Mouse (Mus musculus) lung, embryonic 14.5 days (tissue): ENCODE results near the gene Oaz1. TPM values are rescaled to one million over a fixed set of nuclear protein-coding genes. Genes with fewer than 3 reads are reported as not detected.

Experiments used
- ATAC-seq: fragments of 200-750 bp; cut with Nextera tagmentation; 2 replicates; pipeline ENCODE4 v1.8.0; 2017; ENCODE audit warnings: mild to moderate bottlenecking, moderate TSS enrichment, moderate library complexity; ENCODE audit not compliant: insufficient read depth
- DNase-seq: peaks from one replicate; pipeline ENCODE4 v3.0.0-alpha.2; 2015
- H3K27ac ChIP-seq: fragments of 300-500 bp; sonication (generic); 2 replicates; pipeline ENCODE4 v1.5.1; 2014; ENCODE audit warnings: low read depth, mild to moderate bottlenecking, moderate library complexity
- H3K27me3 ChIP-seq: fragments of 300-500 bp; sonication (generic); 2 replicates; pipeline ENCODE4 v1.6.1; 2014; ENCODE audit warnings: low read length, control low read depth; ENCODE audit not compliant: insufficient read depth
- H3K36me3 ChIP-seq: fragments of 300-500 bp; sonication (generic); 2 replicates; pipeline ENCODE4 v1.6.1; 2014; ENCODE audit warnings: control low read depth; ENCODE audit not compliant: insufficient read depth
- H3K4me1 ChIP-seq: fragments of 300-500 bp; sonication (generic); 2 replicates; pipeline ENCODE4 v1.6.1; 2014; ENCODE audit warnings: antibody characterized with exemption, control low read depth; ENCODE audit not compliant: insufficient read depth
- H3K4me2 ChIP-seq: fragments of 300-500 bp; sonication (generic); 2 replicates; pipeline ENCODE4 v1.6.1; 2014; ENCODE audit warnings: mild to moderate bottlenecking
- H3K4me3 ChIP-seq: fragments of 300-500 bp; sonication (generic); 2 replicates; pipeline ENCODE4 v1.5.1; 2014; ENCODE audit warnings: low read depth, low read length
- H3K9ac ChIP-seq: fragments of 300-500 bp; sonication (generic); 2 replicates; pipeline ENCODE4 v1.6.1; 2014
- H3K9me3 ChIP-seq: fragments of 300-500 bp; sonication (generic); 2 replicates; pipeline ENCODE4 v1.6.1; 2016; ENCODE audit warnings: low read depth, low read length, control low read depth
- CTCF ChIP-seq: IDR thresholded peaks from 2 replicates; pipeline ENCODE4 v1.5.1; 2016; ENCODE audit warnings: antibody characterized with exemption, low read depth
- WGBS: fragments of 180-500 bp; shearing (Covaris S2); extraction: QIAGEN DNeasy Blood & Tissue Kit; methylation state at CpG from one replicate; pipeline ENCODE4 v1.1.7; 2014; 5-methylcytosine and 5-hydroxymethylcytosine counted together
- polyA plus RNA-seq: library from polyadenylated mRNA; unstranded; fragments of >200 nt; fragmentation: Nextera tagmentation; extraction: Ambion mirVana; gene quantifications from 2 replicates; pipeline ENCODE4 v1.2.1, GENCODE M21; 2014

The Oaz1 gene
- polyA plus RNA-seq, 1 experiment from 2014 or later: 1,984 TPM

DNA sequence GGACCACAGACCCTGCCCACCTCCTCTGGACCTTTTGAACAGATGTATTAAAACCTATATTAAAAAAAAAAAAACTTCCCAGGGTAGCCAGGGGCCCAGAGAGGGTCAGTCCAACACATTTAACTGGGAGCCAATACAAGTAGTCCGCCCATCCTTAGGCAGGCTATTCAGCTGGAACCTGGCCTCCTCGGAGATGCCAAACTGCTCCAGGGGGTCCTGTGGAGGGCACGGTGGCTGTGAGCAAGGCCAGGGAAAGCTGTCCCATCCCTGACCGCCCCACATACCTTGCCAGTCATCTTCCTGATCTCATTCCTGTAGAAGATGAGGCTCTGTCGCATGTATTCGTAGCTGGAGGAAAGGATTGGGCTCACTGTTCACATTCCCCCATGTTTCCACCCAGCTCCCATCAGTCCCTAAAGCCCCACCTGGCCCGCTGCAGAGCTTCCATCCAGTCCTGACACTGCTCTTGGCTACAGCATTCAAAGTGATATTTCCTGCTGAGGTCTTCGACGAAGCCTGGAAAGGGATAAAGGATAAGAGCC, 30.1 kb upstream of the Oaz1 start:
- no peak overlapping the region for H3K27ac ChIP-seq
- H3K4me3 ChIP-seq: peak overlapping the region; percentile 93
- H3K4me2 ChIP-seq: peak overlapping the region; percentile 84
- no peaks in the 10 kb centered on the region for H3K9me3 ChIP-seq
- 81% methylated on average over 9 of the region's 9 CpGs for WGBS
- peak overlapping the region; percentile 99 for H3K9ac ChIP-seq
- ATAC-seq: no peak
- H3K4me1 ChIP-seq: peaks cover 12% of the 10 kb centered on the region; the same call in 1 of the 2 replicates
- peaks cover 62% of the 10 kb centered on the region for H3K36me3 ChIP-seq
- no peak for DNase-seq
- no peaks in the 10 kb centered on the region for H3K27me3 ChIP-seq
- no peak for TF ChIP-seq CTCF

DNA sequence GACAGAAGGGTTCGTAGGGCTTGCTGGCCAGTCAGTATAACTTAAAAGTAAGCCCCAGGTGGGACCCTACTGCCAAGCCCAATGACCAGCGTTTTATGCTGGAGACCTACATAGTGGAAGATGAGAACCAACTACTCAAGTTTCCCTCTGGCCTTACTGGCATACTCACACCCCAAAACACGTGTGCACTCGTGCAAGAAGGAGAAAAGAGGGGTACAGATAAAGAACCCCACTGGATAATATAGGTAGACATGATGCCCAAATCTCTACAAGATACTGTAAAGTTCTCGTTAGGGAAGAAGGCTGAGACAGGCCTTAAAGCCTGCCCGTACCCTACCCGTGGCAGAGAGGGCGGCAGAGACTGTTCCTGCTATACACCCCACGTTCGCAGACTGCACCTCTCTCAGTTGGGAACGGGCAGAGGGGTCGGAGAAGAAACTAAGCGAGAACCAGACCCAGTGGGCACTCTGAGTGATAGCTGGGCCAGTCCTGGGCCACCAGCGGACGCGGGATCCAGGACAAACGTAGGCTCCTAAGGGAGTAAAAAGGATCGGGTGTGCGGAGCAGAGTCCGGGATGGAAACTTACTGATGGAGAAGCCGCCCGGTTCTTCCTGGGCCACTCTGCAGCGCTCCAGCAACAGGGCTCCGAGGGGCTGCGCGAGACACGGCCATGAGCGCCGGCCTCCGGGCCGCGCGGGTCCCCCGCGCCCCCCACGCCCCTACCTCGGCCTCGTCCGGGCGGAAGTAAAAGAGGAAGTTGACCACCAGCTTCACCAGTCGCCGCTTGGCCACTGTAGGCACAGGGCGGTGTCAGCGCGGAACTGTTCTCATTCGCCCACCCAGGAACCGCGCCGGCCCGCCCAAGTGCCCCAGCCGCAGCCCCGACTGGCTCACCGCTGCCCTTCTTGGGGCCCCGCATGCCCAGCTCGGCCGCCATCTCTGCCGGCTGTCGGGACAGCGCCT, 29.0 kb upstream of the Oaz1 start:
- peak overlapping the region; percentile 84 for H3K4me2 ChIP-seq
- peaks cover 62% of the 10 kb centered on the region for H3K36me3 ChIP-seq
- ATAC-seq (peak; percentile 70), DNase-seq (no peak)
- H3K27ac ChIP-seq: peak overlapping the region; percentile 97
- H3K9ac ChIP-seq: peak overlapping the region; percentile 99
- TF ChIP-seq CTCF: no peak
- H3K27me3 ChIP-seq: no peaks in the 10 kb centered on the region
- 2% methylated on average over 59 of the region's 59 CpGs for WGBS
- no peaks in the 10 kb centered on the region for H3K9me3 ChIP-seq
- peak overlapping the region; percentile 93 for H3K4me3 ChIP-seq
- H3K4me1 ChIP-seq: peaks cover 12% of the 10 kb centered on the region; the same call in 1 of the 2 replicates

DNA sequence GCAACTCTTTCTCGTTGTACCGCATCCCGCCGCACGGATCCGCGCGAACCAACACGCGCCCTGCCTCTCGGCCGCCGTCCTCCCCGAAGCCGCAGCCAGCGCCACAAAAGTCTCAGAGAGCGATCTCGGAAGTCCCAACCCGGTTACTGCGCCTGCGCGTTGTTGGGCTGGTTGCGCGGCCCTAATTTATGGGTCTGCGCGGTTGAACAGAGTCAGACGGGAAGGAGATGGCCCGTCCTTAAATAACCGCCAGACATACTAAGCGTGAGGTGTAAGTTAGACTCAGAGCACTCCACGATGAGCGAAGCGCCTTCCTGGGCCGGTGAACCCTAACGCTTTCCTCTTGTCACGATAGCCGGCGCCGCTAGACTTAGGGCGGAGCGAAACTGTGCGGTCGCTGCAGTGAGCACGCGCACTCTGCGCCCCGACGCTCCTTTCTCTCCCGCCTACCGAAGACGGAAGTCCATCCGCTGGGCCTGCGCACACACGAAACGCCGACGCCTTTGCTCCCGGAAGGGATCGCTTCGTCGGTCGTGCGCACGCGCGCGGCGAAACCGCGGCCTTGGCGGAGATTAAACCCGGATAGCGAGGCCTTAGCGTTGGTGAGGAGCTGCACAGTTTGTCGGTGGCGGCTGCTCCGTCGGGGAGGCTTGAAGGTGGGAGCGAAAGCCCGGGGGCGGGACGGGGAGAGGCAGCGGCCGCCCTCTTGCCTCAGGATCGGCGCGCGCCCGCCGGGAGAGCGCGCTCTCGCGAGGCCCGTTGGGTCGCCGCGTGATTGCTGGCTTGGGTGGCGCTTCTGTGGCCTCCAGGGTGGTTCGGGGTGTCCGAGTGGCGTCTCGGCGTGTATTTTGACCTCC, 28.1 kb upstream of the Oaz1 start, which contains the start of the genes Sf3a2 and Plekhj1:
TSS of gene Sf3a2 (plus strand) at position 49 of the 857 bp plus-strand sequence.
TSS of gene Plekhj1 (minus strand) at position 477 of the 857 bp plus-strand sequence.
- H3K9ac ChIP-seq: peak within 1 kb of the TSS; percentile 99

DNA sequence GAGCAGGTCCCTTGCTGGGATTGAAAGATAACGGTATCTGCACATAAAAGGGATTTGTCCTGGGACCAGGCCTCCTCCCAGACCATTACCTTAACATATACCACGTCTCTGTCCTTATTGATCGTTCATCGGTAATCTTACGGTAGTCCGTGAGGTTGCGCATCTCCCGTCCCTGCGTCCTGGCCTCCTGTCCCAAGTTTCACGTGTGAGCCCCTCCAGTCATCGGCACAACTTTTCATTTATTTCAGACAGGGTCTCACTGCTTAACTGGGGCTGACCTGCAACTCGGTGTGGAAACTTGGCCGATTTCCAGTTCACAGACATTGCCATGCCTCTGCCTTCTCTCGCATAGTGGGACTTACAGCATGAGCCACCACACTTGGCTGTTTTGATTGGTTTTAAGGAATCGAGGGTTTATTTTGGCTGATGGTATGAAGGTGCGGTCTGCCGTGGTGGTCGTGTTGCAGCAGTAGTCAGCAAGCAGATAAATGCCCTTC, 27.3 kb upstream of the Oaz1 start:
- WGBS: 1% methylated on average over 18 of the region's 18 CpGs
- peak; percentile 57 for DNase-seq
- peak overlapping the region; percentile 97 for H3K27ac ChIP-seq
- peaks cover 12% of the 10 kb centered on the region; the same call in 1 of the 2 replicates for H3K4me1 ChIP-seq
- H3K9ac ChIP-seq: peak overlapping the region; percentile 99
- H3K4me3 ChIP-seq: peak overlapping the region; percentile 93
- H3K4me2 ChIP-seq: peak overlapping the region; percentile 84
- ATAC-seq: no peak
- H3K36me3 ChIP-seq: peaks cover 62% of the 10 kb centered on the region
- H3K27me3 ChIP-seq: no peaks in the 10 kb centered on the region
- no peak for TF ChIP-seq CTCF
- no peaks in the 10 kb centered on the region for H3K9me3 ChIP-seq

More for the DNA sequence above, 28.1 kb upstream of the Oaz1 start, which contains the start of the genes Sf3a2 and Plekhj1:
- H3K4me2 ChIP-seq: peak within 1 kb of the TSS; percentile 84
- H3K4me1 ChIP-seq: peaks cover 12% of the 10 kb centered on the region; the same call in 1 of the 2 replicates
- H3K9me3 ChIP-seq: no peaks in the 10 kb centered on the region
- WGBS: under 1% methylated on average over 103 of the region's 104 CpGs
- peak within 1 kb of the TSS; percentile 97 for H3K27ac ChIP-seq
- DNase-seq (peak; percentile 99), ATAC-seq (peak; percentile 92)
- no peaks in the 10 kb centered on the region for H3K27me3 ChIP-seq
- peak within 1 kb of the TSS; percentile 93 for H3K4me3 ChIP-seq
- peaks cover 62% of the 10 kb centered on the region for H3K36me3 ChIP-seq
- TF ChIP-seq CTCF: 0 out of 2 replicates have a peak, but pooled peaks have one; percentile 1

DNA sequence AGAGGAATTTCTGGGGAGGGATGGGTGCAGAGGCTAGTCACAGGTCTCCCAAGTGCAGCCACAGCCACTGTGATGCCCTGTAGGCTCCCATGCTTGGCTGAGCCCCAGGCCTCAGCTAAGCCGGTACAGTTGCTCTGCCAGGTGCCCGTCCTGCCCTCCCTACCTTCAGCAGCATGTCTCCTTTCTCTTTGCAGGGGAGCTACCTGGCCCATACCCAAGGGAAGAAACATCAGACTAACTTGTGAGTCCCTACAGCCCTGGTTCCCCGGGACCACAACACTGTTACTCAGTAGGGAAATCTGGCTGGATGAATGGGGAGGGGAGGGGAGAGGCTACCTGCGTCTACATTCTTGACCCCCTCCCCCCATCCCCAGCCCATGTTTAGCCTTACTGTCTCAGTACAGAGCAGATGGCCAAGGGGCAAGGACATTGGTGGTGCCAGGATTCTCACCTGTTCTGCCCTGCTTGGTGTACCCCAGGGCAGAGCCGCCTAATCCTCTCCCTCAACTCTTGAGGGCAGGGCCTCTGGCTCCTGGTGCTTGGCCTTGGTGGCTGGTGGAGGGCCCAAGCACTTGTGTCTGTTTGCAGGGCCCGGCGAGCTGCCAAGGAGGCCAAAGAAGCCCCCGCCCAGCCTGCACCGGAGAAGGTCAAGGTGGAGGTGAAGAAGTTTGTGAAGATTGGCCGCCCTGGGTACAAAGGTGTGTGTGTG, 24.1 kb upstream of the Oaz1 start:
- DNase-seq (no peak), ATAC-seq (no peak)
- peaks cover 12% of the 10 kb centered on the region for H3K4me1 ChIP-seq
- WGBS: 82% methylated on average over 10 of the region's 10 CpGs
- H3K9ac ChIP-seq: no peak overlapping the region
- H3K36me3 ChIP-seq: peaks cover 49% of the 10 kb centered on the region
- H3K27ac ChIP-seq: no peak overlapping the region
- H3K4me3 ChIP-seq: no peak overlapping the region
- no peak overlapping the region for H3K4me2 ChIP-seq
- peaks cover 4% of the 10 kb centered on the region; the same call in 1 of the 2 replicates for H3K27me3 ChIP-seq
- no peaks in the 10 kb centered on the region for H3K9me3 ChIP-seq
- no peak for TF ChIP-seq CTCF

DNA sequence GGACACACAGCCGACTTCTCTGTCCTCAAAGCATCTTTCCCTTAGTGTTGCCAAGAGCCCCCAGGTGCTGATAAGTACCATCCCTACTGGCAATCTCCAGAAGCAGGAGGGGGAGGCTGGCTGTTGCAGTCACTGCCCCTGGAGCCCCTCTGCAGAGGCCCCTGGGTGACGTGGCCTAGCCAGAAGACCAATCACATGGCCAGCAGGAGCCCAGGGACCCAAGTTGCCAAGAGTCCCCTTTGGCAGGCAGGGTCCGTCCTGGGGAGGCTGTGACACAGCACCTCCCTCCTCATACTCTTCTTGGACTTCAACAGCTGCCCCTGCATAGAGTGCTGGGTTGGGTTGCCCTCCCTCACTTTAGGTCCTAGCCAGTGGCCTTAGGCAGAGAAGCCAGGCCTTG, 23.5 kb upstream of the Oaz1 start:
- Histone ChIP-seq H3K9me3 (no peaks in the 10 kb centered on the region), H3K36me3 (peaks cover 49% of the 10 kb centered on the region), H3K9ac (no peak overlapping the region), H3K27me3 (peaks cover 4% of the 10 kb centered on the region; the same call in 1 of the 2 replicates), H3K4me1 (peaks cover 16% of the 10 kb centered on the region), H3K4me3 (no peak overlapping the region), H3K4me2 (no peak overlapping the region), H3K27ac (no peak overlapping the region)
- no peak for TF ChIP-seq CTCF
- 86% methylated on average over 3 of the region's 3 CpGs for WGBS
- DNase-seq (no peak), ATAC-seq (no peak)
